Mouse (Mus musculus) forebrain, embryonic 11.5 days (tissue): Measurements from ENCODE around the gene Mbnl1. TPM values are rescaled to one million over a fixed set of nuclear protein-coding genes. Genes with fewer than 3 reads are reported as not detected.

ENCODE experiments used
- ATAC-seq: fragments of 200-750 bp; cut with Nextera tagmentation; replicated peaks from 2 replicates; pipeline ENCODE4 v1.8.0; 2017; ENCODE audit warnings: moderate TSS enrichment; ENCODE audit not compliant: low FRiP score
- DNase-seq: peaks from one replicate; pipeline ENCODE4 v3.0.0-alpha.2; 2017; ENCODE audit warnings: low spot score
- H3K27ac ChIP-seq: fragments of 300-500 bp; sonication (generic); 2 replicates; pipeline ENCODE4 v1.5.1; 2014; ENCODE audit warnings: low read depth, low read length
- H3K27me3 ChIP-seq: fragments of 300-500 bp; sonication (generic); 2 replicates; pipeline ENCODE4 v1.6.1; 2014; ENCODE audit warnings: mild to moderate bottlenecking, low read length, mixed read lengths; ENCODE audit not compliant: control insufficient read depth, insufficient read depth
- H3K36me3 ChIP-seq: fragments of 300-500 bp; sonication (generic); 2 replicates; pipeline ENCODE4 v1.6.1; 2014; ENCODE audit warnings: mild to moderate bottlenecking, low read length, moderate library complexity, mixed read lengths; ENCODE audit not compliant: control insufficient read depth, insufficient read depth
- H3K4me1 ChIP-seq: fragments of 300-500 bp; sonication (generic); replicated peaks from 2 replicates; pipeline ENCODE4 v1.6.1; 2014; ENCODE audit warnings: low read length, mixed read lengths; ENCODE audit not compliant: control insufficient read depth, insufficient read depth
- H3K4me2 ChIP-seq: fragments of 300-500 bp; sonication (generic); 2 replicates; pipeline ENCODE4 v1.6.1; 2014; ENCODE audit warnings: low read depth, mild to moderate bottlenecking, low read length, moderate library complexity, mixed read lengths; ENCODE audit not compliant: severe bottlenecking
- H3K4me3 ChIP-seq: fragments of 300-500 bp; sonication (generic); 2 replicates; pipeline ENCODE4 v1.5.1; 2014; ENCODE audit warnings: low read depth, low read length
- H3K9ac ChIP-seq: fragments of 300-500 bp; sonication (generic); 2 replicates; pipeline ENCODE4 v1.6.1; 2014; ENCODE audit warnings: low read length
- H3K9me3 ChIP-seq: fragments of 300-500 bp; sonication (generic); 2 replicates; pipeline ENCODE4 v1.6.1; 2016; ENCODE audit warnings: low read length, mixed read lengths; ENCODE audit not compliant: control insufficient read depth
- WGBS: fragments of 180-500 bp; shearing (Covaris S2); extraction: QIAGEN DNeasy Blood & Tissue Kit; methylation state at CpG from one replicate; pipeline ENCODE4 v1.1.7; 2014; 5-methylcytosine and 5-hydroxymethylcytosine counted together
- polyA plus RNA-seq: library from polyadenylated mRNA; unstranded; fragments of >200 nt; fragmentation: Nextera tagmentation; extraction: Ambion mirVana; gene quantifications from 2 replicates; pipeline ENCODE4 v1.2.1, GENCODE M21; 2014

The Mbnl1 gene
- polyA plus RNA-seq, 1 experiment from 2014 or later: 46.8 TPM

- WGBS: 78% methylated on average over 2 of the region's 2 CpGs
- no peak overlapping the region for H3K27ac ChIP-seq
- DNase-seq (no peak), ATAC-seq (no peak)
- H3K4me1 ChIP-seq: no peaks in the 10 kb centered on the region
- no peak overlapping the region for H3K4me3 ChIP-seq
- no peaks in the 10 kb centered on the region for H3K36me3 ChIP-seq
- no peaks in the 10 kb centered on the region for H3K9me3 ChIP-seq
- no peaks in the 10 kb centered on the region for H3K27me3 ChIP-seq
- no peak overlapping the region for H3K9ac ChIP-seq
- H3K4me2 ChIP-seq: no peak overlapping the region
Measured at GRCm38 (mm10) chr3:60616147-60616546, 143.5 kb downstream of the Mbnl1 start.

- Histone ChIP-seq H3K9ac (no peak overlapping the region), H3K4me2 (no peak overlapping the region), H3K27me3 (no peaks in the 10 kb centered on the region), H3K4me3 (no peak overlapping the region), H3K36me3 (no peaks in the 10 kb centered on the region), H3K9me3 (no peaks in the 10 kb centered on the region), H3K27ac (no peak overlapping the region), H3K4me1 (no peaks in the 10 kb centered on the region)
- DNase-seq (no peak), ATAC-seq (no peak)
- WGBS: 91% methylated on average over 1 of the region's 1 CpGs
Measured at GRCm38 (mm10) chr3:60617643-60618042, 145.0 kb downstream of the Mbnl1 start.

GRCm38 (mm10) chr3:60620236-60620635 lies 147.6 kb downstream of the Mbnl1 start:
- no peaks in the 10 kb centered on the region for H3K9me3 ChIP-seq
- no peaks in the 10 kb centered on the region for H3K27me3 ChIP-seq
- no peaks in the 10 kb centered on the region for H3K36me3 ChIP-seq
- no peaks in the 10 kb centered on the region for H3K4me1 ChIP-seq
- no peak overlapping the region for H3K4me3 ChIP-seq
- DNase-seq (no peak), ATAC-seq (no peak)
- 75% methylated on average over 2 of the region's 2 CpGs for WGBS
- H3K9ac ChIP-seq: no peak overlapping the region
- H3K27ac ChIP-seq: no peak overlapping the region
- no peak overlapping the region for H3K4me2 ChIP-seq

GRCm38 (mm10) chr3:60631183-60631582 lies 158.6 kb downstream of the Mbnl1 start:
- Histone ChIP-seq H3K27me3 (no peaks in the 10 kb centered on the region), H3K36me3 (no peaks in the 10 kb centered on the region), H3K9ac (no peak overlapping the region), H3K4me3 (no peak overlapping the region), H3K27ac (no peak overlapping the region), H3K9me3 (no peaks in the 10 kb centered on the region), H3K4me1 (no peaks in the 10 kb centered on the region), H3K4me2 (no peak overlapping the region)
- ATAC-seq (no peak), DNase-seq (no peak)
- 92% methylated on average over 2 of the region's 2 CpGs for WGBS

- DNase-seq (no peak), ATAC-seq (no peak)
- Histone ChIP-seq H3K27ac (no peak overlapping the region), H3K36me3 (no peaks in the 10 kb centered on the region), H3K9ac (no peak overlapping the region), H3K4me2 (no peak overlapping the region), H3K27me3 (no peaks in the 10 kb centered on the region), H3K9me3 (no peaks in the 10 kb centered on the region), H3K4me1 (no peaks in the 10 kb centered on the region), H3K4me3 (no peak overlapping the region)
- WGBS: 87% methylated on average over 5 of the region's 5 CpGs
Measured at GRCm38 (mm10) chr3:60631754-60632153, 159.1 kb downstream of the Mbnl1 start.

GRCm38 (mm10) chr3:60632796-60633466 lies 160.3 kb downstream of the Mbnl1 start:
- Histone ChIP-seq H3K4me3 (no peak overlapping the region), H3K27ac (no peak overlapping the region), H3K36me3 (no peaks in the 10 kb centered on the region), H3K27me3 (no peaks in the 10 kb centered on the region), H3K4me1 (no peaks in the 10 kb centered on the region), H3K9me3 (no peaks in the 10 kb centered on the region), H3K9ac (no peak overlapping the region), H3K4me2 (no peak overlapping the region)
- 90% methylated on average over 1 of the region's 1 CpGs for whole genome bisulfite sequencing
- DNase-seq (no peak), ATAC-seq (no peak)

GRCm38 (mm10) chr3:60638530-60638929 lies 165.9 kb downstream of the Mbnl1 start:
- no peak overlapping the region for H3K9ac ChIP-seq
- 85% methylated on average over 3 of the region's 3 CpGs for WGBS
- no peaks in the 10 kb centered on the region for H3K4me1 ChIP-seq
- no peaks in the 10 kb centered on the region for H3K36me3 ChIP-seq
- no peak overlapping the region for H3K4me2 ChIP-seq
- H3K27ac ChIP-seq: no peak overlapping the region
- H3K4me3 ChIP-seq: no peak overlapping the region
- no peaks in the 10 kb centered on the region for H3K27me3 ChIP-seq
- ATAC-seq (no peak), DNase-seq (no peak)
- no peaks in the 10 kb centered on the region for H3K9me3 ChIP-seq

- no peaks in the 10 kb centered on the region for H3K36me3 ChIP-seq
- no peak overlapping the region for H3K27ac ChIP-seq
- 88% methylated on average over 5 of the region's 5 CpGs for WGBS
- no peak for DNase-seq
- H3K9me3 ChIP-seq: no peaks in the 10 kb centered on the region
- H3K4me2 ChIP-seq: no peak overlapping the region
- H3K4me3 ChIP-seq: no peak overlapping the region
- H3K9ac ChIP-seq: no peak overlapping the region
- H3K4me1 ChIP-seq: no peaks in the 10 kb centered on the region
- no peaks in the 10 kb centered on the region for H3K27me3 ChIP-seq
- ATAC-seq: no peak
Measured at GRCm38 (mm10) chr3:60639135-60639534, 166.5 kb downstream of the Mbnl1 start.

GRCm38 (mm10) chr3:60642227-60642626 lies 169.6 kb downstream of the Mbnl1 start:
- H3K9me3 ChIP-seq: no peaks in the 10 kb centered on the region
- no peak overlapping the region for H3K9ac ChIP-seq
- DNase-seq: no peak
- H3K4me2 ChIP-seq: no peak overlapping the region
- no peaks in the 10 kb centered on the region for H3K4me1 ChIP-seq
- 78% methylated on average over 3 of the region's 3 CpGs for WGBS
- H3K4me3 ChIP-seq: no peak overlapping the region
- ATAC-seq: no peak
- H3K27ac ChIP-seq: no peak overlapping the region
- no peaks in the 10 kb centered on the region for H3K27me3 ChIP-seq
- no peaks in the 10 kb centered on the region for H3K36me3 ChIP-seq
